Mouse (Mus musculus) heart, adult 2 months (tissue): ENCODE results near the gene Plcl2.

Experiments used
- CTCF ChIP-seq: fragments of 200-600 bp; IDR thresholded peaks from 2 replicates; pipeline ENCODE4 v1.8.1; 2022; ENCODE audit warnings: antibody characterized with exemption, mild to moderate bottlenecking, moderate library complexity
- EP300 ChIP-seq: fragments of 200-500 bp; IDR thresholded peaks from 2 replicates; pipeline ENCODE4 v1.6.1; 2011; ENCODE audit warnings: low read depth, low read length, control low read depth; ENCODE audit not compliant: insufficient read depth
- POLR2A ChIP-seq: fragments of 200-500 bp; IDR thresholded peaks from 2 replicates; pipeline ENCODE4 v1.6.1; 2011; ENCODE audit warnings: mild to moderate bottlenecking, low read depth, low read length, control low read depth; ENCODE audit not compliant: insufficient read depth

GRCm38 (mm10) chr17:50509251-50510104 is at the start of gene Plcl2:
- TF ChIP-seq CTCF (no peak), POLR2A (no peak), EP300 (no peak)
